Mouse (Mus musculus) limb, embryonic 13.5 days (tissue): ENCODE measurements around the gene Cped1. TPM values are rescaled to one million over a fixed set of nuclear protein-coding genes. Genes with fewer than 3 reads are reported as not detected.
A peak's percentile ranks its signal among the peaks of the same experiment; 100 is the strongest.

Experiments
- ATAC-seq: fragments of 200-750 bp; cut with Nextera tagmentation; 2 replicates; pipeline ENCODE4 v1.8.0; 2017; ENCODE audit warnings: low read depth, moderate number of reproducible peaks, moderate TSS enrichment; ENCODE audit not compliant: low FRiP score
- H3K27ac ChIP-seq: fragments of 300-500 bp; sonication (generic); 2 replicates; pipeline ENCODE4 v1.5.1; 2015; ENCODE audit warnings: inconsistent platforms, mild to moderate bottlenecking, moderate library complexity
- H3K27me3 ChIP-seq: fragments of 300-500 bp; sonication (generic); 2 replicates; pipeline ENCODE4 v1.6.1; 2015; ENCODE audit warnings: mild to moderate bottlenecking, inconsistent platforms
- H3K36me3 ChIP-seq: fragments of 300-500 bp; sonication (generic); 2 replicates; pipeline ENCODE4 v1.6.1; 2015; ENCODE audit warnings: inconsistent platforms, mild to moderate bottlenecking, moderate library complexity
- H3K4me1 ChIP-seq: fragments of 300-500 bp; sonication (generic); 2 replicates; pipeline ENCODE4 v1.6.1; 2015; ENCODE audit warnings: inconsistent platforms
- H3K4me2 ChIP-seq: fragments of 300-500 bp; sonication (generic); replicated peaks from 2 replicates; pipeline ENCODE4 v1.6.1; 2015; ENCODE audit warnings: inconsistent platforms, mild to moderate bottlenecking, moderate library complexity
- H3K4me3 ChIP-seq: fragments of 300-500 bp; sonication (generic); 2 replicates; pipeline ENCODE4 v1.5.1; 2015; ENCODE audit warnings: moderate library complexity, mild to moderate bottlenecking, inconsistent platforms
- H3K9ac ChIP-seq: fragments of 300-500 bp; sonication (generic); 2 replicates; pipeline ENCODE4 v1.6.1; 2015; ENCODE audit warnings: mild to moderate bottlenecking, inconsistent platforms
- H3K9me3 ChIP-seq: fragments of 300-500 bp; sonication (generic); 2 replicates; pipeline ENCODE4 v1.6.1; 2016; ENCODE audit warnings: inconsistent platforms
- WGBS: fragments of 180-500 bp; shearing (Covaris S2); methylation state at CpG from one replicate; pipeline ENCODE4 v1.1.7; 2015; 5-methylcytosine and 5-hydroxymethylcytosine counted together
- polyA plus RNA-seq: library from polyadenylated mRNA; unstranded; fragments of >200 nt; fragmentation: Nextera tagmentation; extraction: Ambion mirVana; gene quantifications from 2 replicates; pipeline ENCODE4 v1.2.1, GENCODE M21; 2015

Cped1 gene
- polyA plus RNA-seq, 1 experiment from 2014 or later: 53.5 TPM

GRCm38 (mm10) chr6:22017631-22018030, 31.9 kb downstream of the Cped1 start:
- Histone ChIP-seq H3K4me1 (peaks cover 43% of the 10 kb centered on the region), H3K27ac (no peak overlapping the region), H3K36me3 (peaks cover 16% of the 10 kb centered on the region), H3K9me3 (no peaks in the 10 kb centered on the region), H3K27me3 (no peaks in the 10 kb centered on the region), H3K4me2 (no peak overlapping the region), H3K4me3 (no peak overlapping the region), H3K9ac (no peak overlapping the region)
- no peak for ATAC-seq
- WGBS: 61% methylated on average over 7 of the region's 7 CpGs

- no peak for ATAC-seq
- peaks cover 11% of the 10 kb centered on the region for H3K36me3 ChIP-seq
- no peaks in the 10 kb centered on the region for H3K27me3 ChIP-seq
- 0 out of 2 replicates have a peak overlapping the region, but pooled peaks have one; percentile 28 for H3K27ac ChIP-seq
- no peak overlapping the region for H3K4me3 ChIP-seq
- H3K4me2 ChIP-seq: no peak overlapping the region
- WGBS: 46% methylated on average over 8 of the region's 8 CpGs
- H3K4me1 ChIP-seq: peaks cover 43% of the 10 kb centered on the region
- H3K9ac ChIP-seq: no peak overlapping the region
- H3K9me3 ChIP-seq: no peaks in the 10 kb centered on the region
Measured at GRCm38 (mm10) chr6:22018768-22019445, 33.2 kb downstream of the Cped1 start.

- Histone ChIP-seq H3K27me3 (no peaks in the 10 kb centered on the region), H3K27ac (no peak overlapping the region), H3K4me3 (no peak overlapping the region), H3K9ac (0 out of 2 replicates have a peak overlapping the region, but pooled peaks have one; percentile 35), H3K36me3 (peaks cover 4% of the 10 kb centered on the region), H3K4me1 (peaks cover 50% of the 10 kb centered on the region), H3K9me3 (no peaks in the 10 kb centered on the region), H3K4me2 (no peak overlapping the region)
- WGBS: 26% methylated on average over 10 of the region's 10 CpGs
- no peak for ATAC-seq
Measured at GRCm38 (mm10) chr6:22019637-22020036, 33.9 kb downstream of the Cped1 start.

- 0 out of 2 replicates have a peak, but pooled peaks have one; percentile 17 for ATAC-seq
- peak overlapping the region; percentile 17; the same call in 1 of the 2 replicates for H3K27ac ChIP-seq
- no peak overlapping the region for H3K9ac ChIP-seq
- no peak overlapping the region for H3K4me2 ChIP-seq
- peaks cover 4% of the 10 kb centered on the region for H3K36me3 ChIP-seq
- H3K4me1 ChIP-seq: peaks cover 59% of the 10 kb centered on the region
- no peak overlapping the region for H3K4me3 ChIP-seq
- H3K27me3 ChIP-seq: no peaks in the 10 kb centered on the region
- 58% methylated on average over 5 of the region's 5 CpGs for WGBS
- H3K9me3 ChIP-seq: no peaks in the 10 kb centered on the region
Measured at GRCm38 (mm10) chr6:22020696-22021095, 35.0 kb downstream of the Cped1 start.

- ATAC-seq: 0 out of 2 replicates have a peak, but pooled peaks have one; percentile 22
Measured at GRCm38 (mm10) chr6:22021315-22021714, 35.6 kb downstream of the Cped1 start.

GRCm38 (mm10) chr6:22024168-22024567, 38.5 kb downstream of the Cped1 start:
- no peak overlapping the region for H3K4me3 ChIP-seq
- H3K9ac ChIP-seq: no peak overlapping the region
- H3K27ac ChIP-seq: peak overlapping the region; percentile 58; the same call in 1 of the 2 replicates
- no peak for ATAC-seq
- no peaks in the 10 kb centered on the region for H3K27me3 ChIP-seq
- no peaks in the 10 kb centered on the region for H3K9me3 ChIP-seq
- peaks cover 60% of the 10 kb centered on the region for H3K4me1 ChIP-seq
- no peaks in the 10 kb centered on the region for H3K36me3 ChIP-seq
- WGBS: 87% methylated on average over 2 of the region's 2 CpGs
- H3K4me2 ChIP-seq: no peak overlapping the region

More at GRCm38 (mm10) chr6:22021315-22021714, 35.6 kb downstream of the Cped1 start:
- H3K4me2 ChIP-seq: no peak overlapping the region
- no peak overlapping the region for H3K9ac ChIP-seq
- H3K4me1 ChIP-seq: peaks cover 63% of the 10 kb centered on the region
- no peak overlapping the region for H3K4me3 ChIP-seq
- H3K36me3 ChIP-seq: peaks cover 4% of the 10 kb centered on the region
- 50% methylated on average over 3 of the region's 3 CpGs for WGBS
- no peaks in the 10 kb centered on the region for H3K9me3 ChIP-seq
- H3K27ac ChIP-seq: peak overlapping the region; percentile 17; the same call in 1 of the 2 replicates
- H3K27me3 ChIP-seq: no peaks in the 10 kb centered on the region

- Histone ChIP-seq H3K4me1 (peaks cover 45% of the 10 kb centered on the region), H3K4me3 (peak overlapping the region; percentile 23), H3K27me3 (no peaks in the 10 kb centered on the region), H3K4me2 (peak overlapping the region; percentile 59), H3K9ac (peak overlapping the region; percentile 39), H3K36me3 (no peaks in the 10 kb centered on the region), H3K9me3 (no peaks in the 10 kb centered on the region), H3K27ac (peak overlapping the region; percentile 88)
- 3% methylated on average over 17 of the region's 17 CpGs for WGBS
- ATAC-seq: peak; percentile 77
Measured at GRCm38 (mm10) chr6:22025584-22026357, 40.1 kb downstream of the Cped1 start.

GRCm38 (mm10) chr6:22026358-22026673, 40.6 kb downstream of the Cped1 start:
- no peaks in the 10 kb centered on the region for H3K36me3 ChIP-seq
- peak; percentile 46; the same call in 1 of the 2 replicates for ATAC-seq
- H3K4me2 ChIP-seq: peak overlapping the region; percentile 59
- H3K9me3 ChIP-seq: no peaks in the 10 kb centered on the region
- H3K4me1 ChIP-seq: peaks cover 40% of the 10 kb centered on the region
- 7% methylated on average over 4 of the region's 4 CpGs for WGBS
- peak overlapping the region; percentile 23 for H3K4me3 ChIP-seq
- H3K27ac ChIP-seq: peak overlapping the region; percentile 88
- H3K27me3 ChIP-seq: no peaks in the 10 kb centered on the region
- peak overlapping the region; percentile 39; the same call in 1 of the 2 replicates for H3K9ac ChIP-seq

GRCm38 (mm10) chr6:22026761-22027594, 41.3 kb downstream of the Cped1 start:
- peak; percentile 48; the same call in 1 of the 2 replicates for ATAC-seq
- H3K4me3 ChIP-seq: 0 out of 2 replicates have a peak overlapping the region, but pooled peaks have one; percentile 7
- 29% methylated on average over 9 of the region's 9 CpGs for WGBS

GRCm38 (mm10) chr6:22027854-22028253, 42.1 kb downstream of the Cped1 start:
- Histone ChIP-seq H3K9ac (no peak overlapping the region), H3K27ac (0 out of 2 replicates have a peak overlapping the region, but pooled peaks have one; percentile 6), H3K9me3 (no peaks in the 10 kb centered on the region), H3K36me3 (no peaks in the 10 kb centered on the region), H3K4me3 (no peak overlapping the region), H3K4me2 (no peak overlapping the region), H3K27me3 (no peaks in the 10 kb centered on the region), H3K4me1 (peaks cover 31% of the 10 kb centered on the region)
- no peak for ATAC-seq
- WGBS: 77% methylated on average over 2 of the region's 2 CpGs

More at GRCm38 (mm10) chr6:22026761-22027594, 41.3 kb downstream of the Cped1 start:
- H3K9ac ChIP-seq: no peak overlapping the region
- no peaks in the 10 kb centered on the region for H3K27me3 ChIP-seq
- H3K4me2 ChIP-seq: peak overlapping the region; percentile 35
- peaks cover 34% of the 10 kb centered on the region for H3K4me1 ChIP-seq
- peak overlapping the region; percentile 70; the same call in 1 of the 2 replicates for H3K27ac ChIP-seq
- H3K36me3 ChIP-seq: no peaks in the 10 kb centered on the region
- no peaks in the 10 kb centered on the region for H3K9me3 ChIP-seq

- Histone ChIP-seq H3K27ac (no peak overlapping the region), H3K27me3 (no peaks in the 10 kb centered on the region), H3K4me2 (no peak overlapping the region), H3K4me3 (no peak overlapping the region), H3K4me1 (peaks cover 32% of the 10 kb centered on the region), H3K36me3 (no peaks in the 10 kb centered on the region), H3K9ac (no peak overlapping the region), H3K9me3 (no peaks in the 10 kb centered on the region)
- no peak for ATAC-seq
- 80% methylated on average over 7 of the region's 7 CpGs for WGBS
Measured at GRCm38 (mm10) chr6:22030381-22030780, 44.7 kb downstream of the Cped1 start.
